Mouse (Mus musculus) heart, adult 11 months (tissue): ENCODE results near the gene Anpep.
"Not testable (repeated sequence)": the region's sequence is repeated elsewhere in the genome, so short reads cannot be mapped to it uniquely, and the experiment has no call there.

Experiments used
- DNase-seq: peaks from one replicate; pipeline ENCODE4 v3.0.0; 2022

Gene Anpep

DNA sequence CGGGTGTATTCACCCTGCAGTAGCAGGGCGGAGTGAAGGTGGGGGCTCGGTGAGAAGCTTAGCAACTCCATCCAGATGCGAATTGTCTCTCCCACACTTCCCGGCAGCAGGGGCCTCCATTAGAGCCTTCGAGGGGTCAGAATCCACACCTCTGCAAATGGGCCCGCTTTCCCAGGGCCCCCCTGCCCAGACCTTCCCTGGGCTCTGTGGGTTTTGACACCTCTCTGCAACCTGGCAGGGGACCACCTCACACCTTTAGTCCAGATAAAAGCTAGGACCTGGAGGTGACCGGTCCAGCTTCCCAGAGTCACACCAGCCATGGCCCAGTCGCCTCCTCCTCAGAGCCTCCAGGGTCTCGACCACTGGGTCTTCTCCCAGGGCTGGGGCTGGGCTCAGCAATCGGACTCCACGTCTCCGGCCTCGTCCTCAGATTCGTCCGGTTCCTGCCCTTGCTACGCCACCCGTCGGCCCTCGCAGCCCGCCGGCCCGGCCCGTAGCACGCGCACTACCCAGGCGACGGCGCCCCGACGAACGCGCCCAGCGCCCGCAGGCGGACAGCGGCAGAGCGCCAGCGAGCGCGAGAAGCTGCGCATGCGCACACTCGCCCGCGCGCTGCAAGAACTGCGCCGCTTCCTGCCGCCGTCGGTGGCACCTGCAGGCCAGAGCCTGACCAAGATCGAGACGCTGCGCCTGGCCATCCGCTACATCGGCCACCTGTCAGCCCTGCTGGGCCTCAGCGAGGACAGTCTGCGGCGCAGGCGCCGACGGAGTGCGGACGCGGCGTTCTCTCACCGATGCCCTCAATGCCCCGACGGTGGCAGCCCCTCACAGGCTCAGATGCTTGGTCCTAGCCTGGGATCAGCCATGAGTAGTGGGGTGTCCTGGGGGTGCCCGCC lies 50.0 kb downstream of the Anpep start, which contains the start of gene Mesp2:
TSS of gene Mesp2 (plus strand) at position 117 of the 896 bp plus-strand sequence.
- peak; percentile 95 for DNase-seq

DNA sequence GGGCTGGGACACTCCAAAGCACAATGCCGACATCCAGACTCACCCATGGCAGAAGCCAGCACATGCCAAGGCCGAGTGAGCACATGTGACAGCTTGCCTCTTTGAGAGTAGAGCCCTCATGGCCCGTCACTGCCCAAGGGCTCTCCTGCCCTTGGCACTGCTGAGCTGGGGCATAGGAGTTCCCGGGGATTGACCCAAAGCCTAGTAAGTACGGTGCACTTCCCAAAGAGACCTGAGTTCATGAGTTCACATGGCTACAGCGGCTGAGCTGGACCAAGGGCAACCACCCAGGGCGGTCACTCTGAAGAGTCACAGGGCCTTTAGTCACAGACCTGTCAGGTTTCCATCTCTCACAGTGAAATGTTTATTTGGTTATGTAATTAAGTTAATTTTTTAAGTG lies 52.3 kb downstream of the Anpep start:
- DNase-seq = no peak

DNA sequence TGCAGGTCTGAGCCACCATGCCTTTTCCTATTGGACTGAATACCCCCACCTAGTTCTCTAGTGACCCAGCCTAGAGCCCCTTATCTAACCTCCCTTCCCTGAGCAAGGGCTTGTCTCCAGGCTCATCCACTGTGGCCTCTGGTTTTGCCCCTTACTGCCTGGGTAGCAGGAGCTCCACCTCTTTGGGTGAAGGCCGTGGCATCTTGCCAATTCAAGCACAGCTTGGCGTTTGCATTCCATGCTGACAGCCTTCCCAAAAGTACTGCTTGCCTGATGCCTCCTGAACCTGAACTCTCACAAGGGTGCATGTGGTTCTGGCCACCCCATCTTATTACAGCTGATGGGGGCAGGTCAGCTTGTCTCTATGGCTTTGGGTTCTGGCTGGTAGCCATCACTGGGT lies 57.0 kb downstream of the Anpep start:
- DNase-seq = peak; percentile 89

DNA sequence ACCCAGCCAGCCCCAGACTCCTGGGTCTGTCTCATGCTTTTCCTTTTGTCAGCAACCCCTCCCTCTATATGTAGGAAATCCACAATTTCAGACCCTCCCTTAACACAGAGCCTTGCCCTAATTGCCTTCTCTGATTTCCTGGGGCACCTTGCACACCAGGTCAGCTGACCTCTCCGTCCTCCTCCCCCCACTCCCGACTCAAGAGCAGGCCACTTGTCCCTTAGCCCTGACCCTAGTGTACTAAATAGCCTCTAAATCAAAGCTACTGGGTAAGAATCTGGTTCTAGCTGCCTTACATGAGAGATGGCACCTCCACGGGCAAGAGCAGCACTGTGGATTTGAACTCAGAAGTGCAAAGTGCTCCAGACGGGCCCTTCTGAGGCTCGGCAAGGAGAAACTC lies 58.8 kb downstream of the Anpep start:
- DNase-seq = no peak

DNA sequence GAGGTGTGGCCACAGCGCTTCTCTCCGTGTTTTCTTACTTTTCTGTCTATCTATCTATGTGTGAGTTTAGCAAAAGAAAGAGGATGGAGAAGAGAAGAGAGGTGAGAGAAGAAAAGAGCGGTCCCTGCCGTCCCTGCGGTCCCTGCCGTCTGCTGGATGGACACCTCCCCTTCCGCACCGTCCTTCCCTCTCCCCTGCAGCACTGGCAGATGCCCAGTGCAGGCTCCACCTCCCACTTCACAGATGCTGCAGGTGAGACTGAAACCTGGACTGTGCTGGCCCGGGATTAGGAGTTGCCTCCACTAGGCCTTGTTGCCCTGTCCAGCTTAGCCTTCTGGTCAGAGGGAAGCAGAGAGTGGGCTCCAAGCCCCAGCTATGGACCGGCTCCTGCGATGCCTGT lies 59.5 kb downstream of the Anpep start:
- DNase-seq = peak; percentile 78

DNA sequence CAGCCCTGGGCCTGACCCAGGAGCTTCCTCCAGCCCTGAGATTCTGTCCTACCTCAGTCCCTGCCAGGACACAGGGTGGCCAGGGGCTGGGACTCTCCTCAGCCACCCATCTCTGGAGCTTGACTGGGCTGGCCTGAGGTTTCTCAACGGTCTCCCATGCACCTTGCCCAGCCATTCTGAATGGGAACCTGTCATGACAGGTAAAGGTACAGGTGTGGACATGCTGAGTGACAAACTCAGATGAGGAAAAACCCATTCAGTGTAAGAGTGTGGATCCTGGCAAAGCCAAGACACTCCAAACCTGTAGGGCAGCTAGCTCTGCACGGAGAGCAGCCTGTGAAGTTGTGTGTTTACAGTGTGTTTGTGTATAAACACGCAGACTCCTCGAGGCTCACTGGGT lies 60.5 kb downstream of the Anpep start:
- peak; percentile 79 for DNase-seq

DNA sequence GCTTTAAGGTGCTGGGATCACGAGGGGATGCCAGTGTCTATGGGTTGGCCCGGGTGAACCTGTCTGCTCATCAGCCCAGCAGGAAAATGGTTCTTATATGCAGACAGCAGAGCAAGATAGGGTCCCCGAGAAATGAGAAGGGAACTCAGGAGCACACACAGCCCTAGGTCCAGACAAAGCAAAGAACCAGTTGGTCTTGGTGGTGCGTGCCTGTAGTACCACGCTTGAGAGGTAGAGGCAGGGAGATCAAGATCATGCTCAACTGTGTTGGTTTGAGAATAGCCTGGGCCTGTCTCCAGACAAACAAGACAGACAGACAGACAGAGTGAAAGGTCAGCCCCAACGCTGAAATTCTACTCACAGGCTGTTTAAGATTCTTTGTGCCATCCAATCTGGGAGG lies 61.4 kb downstream of the Anpep start:
- DNase-seq = peak; percentile 81

DNA sequence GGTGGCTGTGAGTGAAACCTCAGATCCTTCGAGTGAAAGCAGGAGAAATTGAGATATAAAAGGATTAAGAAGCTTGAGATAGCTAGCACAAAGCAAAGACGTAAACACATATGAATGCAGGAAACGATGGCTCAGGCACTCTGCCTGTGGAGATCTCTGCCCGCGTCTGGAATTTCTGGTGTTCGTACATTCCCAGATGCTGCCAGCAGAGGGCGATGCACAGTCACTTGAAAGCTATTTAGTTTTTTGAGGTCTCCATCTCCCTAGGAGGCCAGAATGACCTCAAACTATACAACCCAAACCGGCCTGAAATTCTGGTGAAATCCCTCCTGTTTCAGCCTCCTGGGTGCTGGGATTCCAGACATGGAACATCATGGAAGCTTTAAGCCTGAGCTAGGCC lies 61.8 kb downstream of the Anpep start:
- peak; percentile 94 for DNase-seq

DNA sequence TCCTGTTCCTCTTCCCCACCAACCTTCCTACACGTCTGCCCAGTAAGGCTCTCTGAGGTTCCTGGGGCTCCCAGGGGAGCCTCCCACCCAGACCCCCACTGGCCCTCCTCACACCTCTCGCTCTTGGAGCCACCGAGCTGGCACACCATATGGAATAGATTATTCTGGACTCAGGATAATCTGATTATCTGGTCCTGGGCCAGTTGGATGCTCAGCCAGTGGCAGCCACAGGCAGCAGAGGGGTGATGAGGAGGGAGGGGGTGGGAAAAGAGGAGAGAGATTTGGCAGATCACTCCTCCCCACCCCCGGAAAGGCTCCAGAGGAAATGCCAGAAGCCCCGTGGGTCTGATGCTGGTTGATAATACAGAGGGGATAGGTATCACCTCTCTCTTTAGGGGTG lies 62.3 kb downstream of the Anpep start:
- DNase-seq = no peak

DNA sequence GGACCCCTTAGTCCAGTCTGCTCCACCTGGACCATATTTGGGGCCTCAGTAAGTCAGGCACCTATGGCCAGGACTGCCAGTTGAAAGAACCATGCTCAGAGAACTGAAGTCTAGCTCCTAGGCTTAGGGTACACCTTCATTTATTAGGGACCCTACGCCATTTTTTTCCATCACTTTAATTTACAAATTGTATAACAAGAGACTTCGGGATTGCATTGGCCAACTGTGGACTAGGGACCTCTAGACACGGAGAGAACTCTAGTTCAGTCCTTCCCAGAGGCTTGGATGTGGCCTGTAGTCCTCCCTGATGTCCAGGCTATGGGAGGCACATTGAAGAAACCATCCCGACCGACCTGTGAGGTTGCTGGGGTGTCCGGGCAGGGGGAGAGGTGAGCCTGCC lies 67.2 kb downstream of the Anpep start, which contains the start of gene Mesp1:
TSS of gene Mesp1 (minus strand) at position 101 of the 400 bp plus-strand sequence.
- DNase-seq = peak; percentile 89

DNA sequence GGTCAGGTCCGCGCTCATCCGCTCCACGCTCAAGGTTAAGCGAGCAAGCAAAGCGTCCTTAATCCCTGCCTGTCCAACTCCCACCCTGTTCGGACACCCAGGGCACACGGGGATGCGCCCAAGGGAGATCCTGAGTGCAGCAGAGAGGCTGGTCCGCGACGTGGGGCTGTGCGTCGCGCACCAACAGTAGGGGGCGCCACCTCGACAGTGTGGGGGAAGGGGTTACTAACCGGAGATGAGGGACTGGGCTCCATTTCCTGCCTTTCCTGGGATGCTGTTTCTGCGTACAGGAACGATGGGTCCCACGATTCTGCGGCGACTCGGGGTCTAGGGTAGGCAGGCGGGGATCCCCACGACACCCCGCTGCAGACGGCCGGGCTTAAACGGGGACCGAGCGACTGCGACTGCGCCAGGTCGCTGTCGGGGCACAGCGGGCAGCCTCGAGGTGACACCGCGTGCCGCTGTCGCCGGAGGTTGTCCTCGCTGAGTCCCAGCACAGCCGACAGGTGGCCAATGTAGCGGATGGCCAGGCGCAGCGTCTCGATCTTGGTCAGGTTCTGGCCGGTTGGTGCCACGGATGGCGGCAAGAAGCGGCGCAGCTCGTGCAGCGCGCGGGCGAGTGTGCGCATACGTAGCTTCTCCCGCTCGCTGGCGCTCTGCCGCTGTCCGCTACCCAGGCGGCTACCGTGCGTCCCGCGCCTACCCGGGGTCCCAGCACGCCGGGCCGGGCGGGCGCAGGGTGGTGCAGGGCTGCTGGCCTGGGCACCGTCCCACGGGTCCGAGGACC lies 68.0 kb downstream of the Anpep start:
- DNase-seq = peak; percentile 87

DNA sequence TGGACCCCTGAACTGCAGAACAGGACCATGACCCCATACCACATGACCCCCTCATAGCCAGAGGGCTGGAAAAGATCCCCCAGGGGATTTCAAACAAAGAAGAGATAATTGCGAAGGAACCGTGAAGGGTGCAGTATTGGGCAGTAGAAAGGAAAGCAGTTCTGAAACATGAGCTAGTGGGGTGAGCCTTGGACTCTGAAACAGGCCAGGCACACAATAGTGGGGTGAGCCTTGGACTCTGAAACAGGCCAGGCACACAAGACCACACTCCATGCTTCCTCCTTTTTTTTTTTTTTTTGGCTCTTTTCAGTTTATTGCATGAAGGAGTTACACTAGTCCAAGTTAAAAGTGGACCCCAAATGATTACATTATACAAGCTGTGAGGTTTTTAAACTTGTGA lies 71.0 kb downstream of the Anpep start:
- DNase-seq = not testable (repeated sequence)

DNA sequence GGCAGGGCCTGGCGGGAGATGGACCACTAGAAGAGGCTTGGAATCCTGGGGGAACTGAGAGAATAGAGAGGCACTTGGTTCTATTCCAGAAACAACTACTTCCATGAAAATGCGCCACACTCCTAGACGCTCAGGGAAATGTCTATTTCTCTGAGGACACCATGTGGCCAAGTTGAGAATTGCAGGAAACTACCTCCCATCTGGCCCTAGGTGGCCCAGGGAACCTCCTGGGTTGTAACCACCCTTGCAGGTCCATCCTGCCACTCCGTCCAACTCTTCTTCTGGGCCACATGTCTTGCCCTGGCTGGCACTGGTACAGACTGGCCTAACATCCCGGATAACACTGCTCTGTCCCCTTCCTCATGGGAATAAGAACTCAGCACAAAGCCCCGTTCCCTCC lies 74.6 kb downstream of the Anpep start:
- peak; percentile 96 for DNase-seq

DNA sequence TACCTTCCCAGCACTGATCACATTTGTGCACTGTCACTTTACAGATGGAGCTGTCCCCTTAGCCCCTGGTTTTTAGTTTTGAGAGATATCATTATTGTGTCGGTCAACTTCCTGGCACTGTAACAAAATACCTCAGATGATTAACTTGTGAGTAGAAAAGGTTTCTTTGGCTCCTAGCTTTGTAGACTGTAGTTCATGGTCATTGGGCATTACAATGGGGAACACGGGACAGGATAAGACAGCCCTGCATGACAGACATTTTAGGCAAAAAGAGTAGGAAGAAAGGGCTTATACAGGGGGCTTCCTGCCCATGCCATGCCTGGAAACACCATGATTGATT lies 78.4 kb downstream of the Anpep start:
- peak; percentile 55 for DNase-seq

DNA sequence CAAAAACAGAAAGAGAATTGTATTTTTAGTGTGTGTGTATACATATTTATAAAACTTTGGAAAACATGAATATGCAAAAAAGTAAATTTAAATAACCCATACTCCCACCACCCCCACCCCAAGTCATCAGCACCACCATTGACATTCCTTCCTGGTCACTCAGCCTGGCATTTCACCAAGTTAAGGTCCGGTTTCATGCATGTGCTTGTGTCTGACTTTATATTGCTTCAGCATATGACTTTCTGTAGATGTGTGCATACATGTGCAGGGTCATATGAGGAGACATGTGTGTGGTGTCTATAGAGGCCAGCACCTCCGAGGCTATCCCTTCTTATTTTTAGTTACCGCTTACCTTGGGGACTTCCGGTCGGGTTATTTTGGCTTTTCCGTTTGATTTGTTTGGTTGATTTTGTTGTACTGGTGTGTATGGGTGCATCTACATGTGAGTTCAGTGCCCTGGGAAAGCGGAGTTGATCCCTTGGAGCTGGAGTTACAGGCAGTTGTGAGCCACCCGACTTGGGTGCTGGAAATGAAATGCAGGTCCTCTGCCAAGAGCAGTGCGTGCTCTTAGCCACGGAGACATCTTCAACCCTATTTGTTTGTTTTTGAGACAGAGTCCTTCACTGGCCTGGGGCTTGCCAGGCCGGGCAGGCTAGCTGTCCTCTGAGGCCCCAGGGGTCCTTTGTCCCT lies 78.9 kb downstream of the Anpep start:
- DNase-seq = peak; percentile 82

DNA sequence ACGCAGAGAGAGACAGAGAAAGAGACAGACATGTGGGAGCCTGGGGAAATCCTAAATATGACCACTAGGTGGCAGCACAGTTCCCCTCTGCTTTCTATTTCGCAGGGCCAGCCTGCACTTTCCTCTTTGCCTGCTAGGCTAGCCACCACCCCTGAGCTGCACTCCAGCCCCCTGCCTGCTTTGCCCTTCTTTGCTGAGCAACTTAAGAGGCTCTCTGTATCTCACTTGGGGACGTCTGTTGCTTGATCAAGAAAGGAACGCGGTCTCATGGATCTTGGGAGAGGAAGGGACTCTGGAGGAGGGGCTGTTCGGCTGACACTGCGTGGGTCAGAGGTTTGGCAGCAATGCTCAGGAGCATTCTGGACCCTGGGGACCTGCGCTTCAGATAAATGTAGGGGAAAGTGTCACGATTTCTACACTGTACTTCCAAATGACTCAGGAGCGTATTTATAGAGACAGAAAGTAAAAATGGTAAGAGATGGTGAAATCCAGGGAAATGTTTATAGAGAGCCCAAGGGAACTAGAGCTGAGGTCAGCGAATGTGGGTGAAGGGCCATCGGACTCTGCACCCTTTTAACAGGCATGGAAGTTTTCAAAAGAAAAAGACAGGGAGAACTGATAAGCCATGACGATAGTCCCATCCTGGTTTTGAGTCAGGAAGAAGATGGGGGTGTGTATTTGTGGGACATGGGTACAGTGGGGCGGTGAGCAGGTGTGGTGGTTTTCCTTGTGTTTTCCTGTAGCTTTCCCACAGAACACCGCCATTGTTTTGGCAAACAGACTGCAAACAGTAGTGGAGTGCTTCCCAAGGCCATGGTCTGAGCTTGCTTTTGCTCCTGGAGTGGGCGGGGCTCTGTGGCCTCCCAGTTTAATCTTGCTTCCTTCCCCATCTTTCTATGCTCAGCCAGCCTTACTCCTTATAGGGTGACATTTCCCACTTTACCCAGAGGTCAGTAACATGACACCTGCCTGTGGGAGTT lies 79.9 kb downstream of the Anpep start:
- peak; percentile 97 for DNase-seq
